Mouse (Mus musculus) lung, adult 2 months (tissue): Measurements from ENCODE around the gene Cfap45.

ENCODE experiments used
- CTCF ChIP-seq: fragments of 200-500 bp; IDR thresholded peaks from 2 replicates; pipeline ENCODE4 v1.5.1; 2011; ENCODE audit warnings: mild to moderate bottlenecking, low read length, control low read depth; ENCODE audit not compliant: insufficient read depth
- POLR2A ChIP-seq: fragments of 200-500 bp; IDR thresholded peaks from 2 replicates; pipeline ENCODE4 v1.6.1; 2011; ENCODE audit warnings: low read depth, mild to moderate bottlenecking, control low read depth, low read length, borderline replicate concordance; ENCODE audit errors: extremely low read depth

- TF ChIP-seq POLR2A (peak; percentile 23; the same call in 1 of the 2 replicates), CTCF (no peak)
Observed at GRCm38 (mm10) chr1:172550551-172550951, 29.9 kb downstream of the Cfap45 start.
